Mouse (Mus musculus) midbrain, embryonic 12.5 days (tissue): ENCODE data around the gene Tcstv1. TPM values are rescaled to one million over a fixed set of nuclear protein-coding genes. Genes with fewer than 3 reads are reported as not detected.
"Not testable (repeated sequence)": the region's sequence is repeated elsewhere in the genome, so short reads cannot be mapped to it uniquely, and the experiment has no call there.

Experiments
- ATAC-seq: fragments of 200-750 bp; cut with Nextera tagmentation; 2 replicates; pipeline ENCODE4 v1.8.0; 2017; ENCODE audit warnings: low read depth, moderate TSS enrichment, moderate library complexity; ENCODE audit not compliant: low FRiP score
- H3K27ac ChIP-seq: fragments of 300-500 bp; sonication (generic); replicated peaks from 2 replicates; pipeline ENCODE4 v1.5.1; 2016; ENCODE audit warnings: mild to moderate bottlenecking
- H3K27me3 ChIP-seq: fragments of 300-500 bp; sonication (generic); 2 replicates; pipeline ENCODE4 v1.6.1; 2016; ENCODE audit warnings: mild to moderate bottlenecking
- H3K36me3 ChIP-seq: fragments of 300-500 bp; sonication (generic); 2 replicates; pipeline ENCODE4 v1.6.1; 2016
- H3K4me1 ChIP-seq: fragments of 300-500 bp; sonication (generic); 2 replicates; pipeline ENCODE4 v1.6.1; 2016
- H3K4me2 ChIP-seq: fragments of 300-500 bp; sonication (generic); replicated peaks from 2 replicates; pipeline ENCODE4 v1.6.1; 2016; ENCODE audit warnings: mild to moderate bottlenecking, moderate library complexity
- H3K4me3 ChIP-seq: fragments of 300-500 bp; sonication (generic); 2 replicates; pipeline ENCODE4 v1.5.1; 2016; ENCODE audit warnings: mild to moderate bottlenecking
- H3K9ac ChIP-seq: fragments of 300-500 bp; sonication (generic); replicated peaks from 2 replicates; pipeline ENCODE4 v1.6.1; 2016; ENCODE audit warnings: mild to moderate bottlenecking, moderate library complexity
- H3K9me3 ChIP-seq: fragments of 300-500 bp; sonication (generic); 2 replicates; pipeline ENCODE4 v1.6.1; 2016; ENCODE audit warnings: mild to moderate bottlenecking
- WGBS: fragments of 180-500 bp; shearing (Covaris S2); methylation state at CpG from one replicate; pipeline ENCODE4 v1.1.7; 2016; 5-methylcytosine and 5-hydroxymethylcytosine counted together
- polyA plus RNA-seq: library from polyadenylated mRNA; unstranded; fragments of >200 nt; fragmentation: Nextera tagmentation; extraction: Ambion mirVana; gene quantifications from 2 replicates; pipeline ENCODE4 v1.2.1, GENCODE M21; 2016

The Tcstv1 gene
- polyA plus RNA-seq: not detected in 2 replicates

DNA sequence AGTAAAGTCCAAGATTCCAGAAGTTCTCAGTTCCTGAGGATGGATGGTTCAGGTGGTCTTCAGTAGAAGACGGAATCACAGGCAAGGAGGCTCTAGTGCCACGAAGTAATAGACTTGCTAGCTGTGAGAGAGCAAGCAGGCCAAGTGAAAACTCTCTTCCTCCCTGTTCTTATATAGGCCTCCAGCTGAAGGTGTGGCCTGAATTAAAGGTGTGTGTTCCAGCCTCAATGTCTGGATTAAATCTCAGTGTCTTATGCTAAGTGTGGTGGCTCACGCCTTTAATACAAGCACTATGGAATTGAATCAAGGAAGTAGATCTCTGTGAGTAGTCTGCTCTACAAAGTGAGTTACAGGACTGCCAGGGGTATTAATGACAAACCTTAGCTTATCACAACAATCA, at the start of gene Tcstv1:
Gene Tcstv1, minus strand, starts transcription at position 101 of the 400 bp plus-strand sequence.
- not testable (repeated sequence) for H3K36me3 ChIP-seq, H3K27me3 ChIP-seq, H3K9me3 ChIP-seq, ATAC-seq, H3K27ac ChIP-seq, H3K4me2 ChIP-seq, H3K4me1 ChIP-seq, H3K4me3 ChIP-seq, H3K9ac ChIP-seq
- 73% methylated on average over 3 of the region's 3 CpGs for WGBS

DNA sequence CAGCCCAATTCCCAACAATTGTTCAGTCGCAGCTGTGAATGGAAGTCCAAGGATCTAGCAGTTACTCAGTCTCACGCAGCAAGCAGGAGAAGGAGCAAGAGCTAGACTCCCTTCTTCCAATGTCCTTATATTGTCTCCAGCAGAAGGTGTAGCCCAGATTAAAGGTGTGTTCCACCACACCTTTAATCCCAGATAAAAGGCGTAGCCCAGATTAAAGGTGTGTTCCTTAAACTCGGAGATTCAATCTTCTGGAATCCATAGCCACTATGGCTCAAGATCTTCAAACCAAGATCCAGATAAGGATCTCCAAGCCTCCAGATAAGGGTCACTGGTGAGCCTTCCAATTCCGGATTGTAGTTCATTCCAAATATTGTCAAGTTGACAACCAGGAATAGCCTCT, 34.6 kb upstream of the Tcstv1 start, which contains the start of gene Gm21761:
Gene Gm21761, minus strand, starts transcription at position 101 of the 400 bp plus-strand sequence.
- H3K36me3 ChIP-seq, H3K4me1 ChIP-seq, H3K27ac ChIP-seq, H3K9me3 ChIP-seq, H3K9ac ChIP-seq, H3K4me2 ChIP-seq, H3K27me3 ChIP-seq, H3K4me3 ChIP-seq, ATAC-seq: not testable (repeated sequence)
- WGBS: no CpG with 5 or more reads among the region's 5 CpGs

DNA sequence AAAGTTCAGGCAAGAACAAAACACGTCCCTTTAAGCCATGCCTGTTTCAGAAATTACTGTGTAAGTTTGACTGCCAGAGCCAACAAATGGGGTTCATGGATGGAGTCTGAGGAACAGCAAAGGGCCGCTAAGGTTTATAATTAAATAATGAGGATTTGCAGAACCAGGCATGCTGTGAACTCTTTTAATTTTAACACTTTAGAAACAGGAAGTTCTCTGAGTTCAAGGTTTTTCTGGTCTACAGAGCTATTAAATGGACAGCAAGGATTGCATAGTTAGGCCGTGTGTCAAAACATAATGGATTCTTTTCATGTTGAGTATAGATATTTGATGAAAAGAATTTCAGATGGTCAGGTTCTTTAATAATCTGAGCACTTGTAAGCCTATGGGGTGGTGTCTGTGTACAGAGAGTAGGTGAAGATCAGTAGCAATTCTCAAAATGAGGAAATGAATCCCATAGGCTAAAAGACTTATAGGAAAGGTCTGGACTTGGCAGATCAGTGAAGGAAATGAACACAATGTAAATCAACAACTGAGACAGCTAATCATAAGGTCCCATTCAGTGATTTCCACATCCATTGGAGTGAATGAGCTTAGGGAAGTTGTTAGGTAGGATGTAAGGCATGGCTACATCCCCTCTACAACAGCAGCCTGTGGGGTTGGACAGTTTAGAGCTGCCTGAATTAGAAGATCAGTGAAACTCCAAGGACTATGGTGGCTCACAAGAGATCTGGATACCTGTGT, 30.2 kb upstream of the Tcstv1 start:
- not testable (repeated sequence) for H3K27ac ChIP-seq, H3K9me3 ChIP-seq, H3K4me2 ChIP-seq, H3K4me3 ChIP-seq, H3K4me1 ChIP-seq, H3K36me3 ChIP-seq, H3K27me3 ChIP-seq, H3K9ac ChIP-seq, ATAC-seq
- WGBS: 84% methylated on average over 3 of the region's 3 CpGs

DNA sequence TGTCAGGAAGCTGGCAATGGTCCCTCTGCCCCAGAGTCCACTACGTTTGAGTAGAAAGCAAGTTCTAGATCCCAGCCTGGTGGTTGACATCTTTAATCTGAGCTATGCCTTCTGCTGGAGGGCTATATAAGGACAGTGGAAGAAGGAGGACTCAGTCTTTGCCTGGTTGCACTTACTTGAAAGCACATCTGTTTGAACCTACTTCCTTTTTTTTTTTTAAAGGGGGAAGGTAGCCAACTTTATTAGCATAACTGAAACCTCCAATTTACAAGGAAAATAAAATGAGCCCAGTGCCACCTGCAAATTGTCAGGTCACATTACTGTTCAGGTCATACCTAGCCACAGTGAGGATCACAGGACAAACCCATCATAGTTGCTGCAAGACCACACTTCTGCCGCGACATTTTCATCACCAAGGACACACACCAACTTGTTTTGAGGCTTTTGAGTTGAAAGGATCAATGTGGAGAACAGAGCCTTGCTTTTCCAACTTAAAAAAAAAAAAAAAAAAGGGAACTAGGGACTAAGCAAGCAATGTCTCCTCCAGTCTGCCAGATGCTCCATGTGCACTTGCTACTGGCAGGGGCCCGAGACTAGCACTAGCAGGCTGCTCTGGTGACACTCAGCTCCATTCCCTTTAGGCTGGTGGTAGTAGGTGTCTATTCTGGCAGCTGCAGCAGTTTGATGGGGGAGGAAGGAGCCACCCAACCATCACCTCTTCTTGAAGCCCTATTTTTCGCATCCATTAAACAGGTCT, 22.6 kb upstream of the Tcstv1 start:
- H3K4me3 ChIP-seq, H3K36me3 ChIP-seq, H3K4me2 ChIP-seq, ATAC-seq, H3K9ac ChIP-seq, H3K27ac ChIP-seq, H3K9me3 ChIP-seq, H3K4me1 ChIP-seq, H3K27me3 ChIP-seq: not testable (repeated sequence)
- WGBS: 85% methylated on average over 4 of the region's 5 CpGs

DNA sequence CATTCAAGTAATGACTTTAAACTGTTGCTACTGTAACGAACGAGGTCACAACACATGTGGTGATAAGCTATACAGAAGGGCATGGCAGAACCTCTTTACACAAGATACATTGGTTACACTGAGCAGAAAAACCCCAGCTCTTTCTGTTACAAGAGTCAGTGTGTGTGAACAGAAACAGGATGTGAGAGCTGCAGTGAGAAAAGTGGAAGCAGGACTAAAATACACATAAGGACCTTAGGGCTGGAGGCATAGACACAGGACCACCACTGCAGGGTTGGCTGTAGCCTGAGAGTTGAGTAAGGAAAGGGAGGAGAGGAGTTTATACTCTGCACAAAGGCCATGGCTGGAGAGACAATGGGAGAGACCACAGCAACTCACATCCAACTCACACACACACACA, 21.9 kb upstream of the Tcstv1 start:
- not testable (repeated sequence) for ATAC-seq
- WGBS: 74% methylated on average over 2 of the region's 2 CpGs

DNA sequence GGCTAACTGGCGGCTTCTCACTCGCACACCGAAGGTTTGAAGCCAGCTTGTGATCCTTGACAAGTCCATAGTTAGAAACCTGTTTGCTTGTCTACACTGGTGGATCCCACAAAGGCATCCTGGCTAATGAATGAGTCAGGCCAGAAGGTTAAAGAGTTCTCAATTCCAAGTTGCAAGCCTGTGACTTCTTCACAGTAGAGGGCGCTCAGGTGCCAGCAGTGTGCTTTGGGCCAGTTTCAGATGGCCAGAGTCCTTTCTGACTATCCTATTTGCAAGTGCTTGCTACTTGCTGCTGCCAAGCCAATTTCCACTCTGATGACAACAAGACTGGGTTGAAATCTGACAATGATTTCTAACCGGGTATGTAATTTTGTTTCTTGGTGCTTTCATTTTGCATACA, 4.0 kb upstream of the Tcstv1 start:
- WGBS: 54% methylated on average over 5 of the region's 5 CpGs
- not testable (repeated sequence) for H3K27me3 ChIP-seq

More for the DNA sequence above, 21.9 kb upstream of the Tcstv1 start:
- H3K4me2 ChIP-seq, H3K27me3 ChIP-seq, H3K36me3 ChIP-seq, H3K4me3 ChIP-seq, H3K27ac ChIP-seq, H3K4me1 ChIP-seq, H3K9ac ChIP-seq, H3K9me3 ChIP-seq: not testable (repeated sequence)

DNA sequence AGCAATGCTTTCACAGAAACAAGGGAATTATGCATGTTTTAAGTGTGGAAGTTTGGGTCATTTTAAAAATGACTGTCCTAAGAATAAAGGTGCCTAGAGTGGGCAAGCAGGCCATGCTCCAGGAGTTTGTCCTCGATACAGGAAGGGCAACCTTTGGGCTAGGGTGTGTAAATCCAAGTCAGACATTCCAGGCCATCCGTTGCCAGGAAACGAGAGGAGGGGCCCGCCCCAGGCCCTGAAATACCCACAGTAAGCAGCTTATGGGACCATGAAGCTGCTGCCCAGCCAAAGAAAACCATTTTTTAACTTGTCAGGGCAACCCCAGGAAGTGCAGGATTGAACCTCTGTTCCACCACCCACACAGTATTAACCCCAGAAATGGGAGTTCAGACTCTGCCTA, 7.7 kb downstream of the Tcstv1 start:
- H3K27me3 ChIP-seq, ATAC-seq, H3K27ac ChIP-seq, H3K4me2 ChIP-seq, H3K4me3 ChIP-seq, H3K9ac ChIP-seq, H3K9me3 ChIP-seq, H3K4me1 ChIP-seq, H3K36me3 ChIP-seq: not testable (repeated sequence)
- WGBS: 12% methylated on average over 4 of the region's 4 CpGs

More for the DNA sequence above, 4.0 kb upstream of the Tcstv1 start:
- not testable (repeated sequence) for ATAC-seq, H3K27ac ChIP-seq, H3K36me3 ChIP-seq, H3K9ac ChIP-seq, H3K4me3 ChIP-seq, H3K9me3 ChIP-seq, H3K4me2 ChIP-seq, H3K4me1 ChIP-seq

DNA sequence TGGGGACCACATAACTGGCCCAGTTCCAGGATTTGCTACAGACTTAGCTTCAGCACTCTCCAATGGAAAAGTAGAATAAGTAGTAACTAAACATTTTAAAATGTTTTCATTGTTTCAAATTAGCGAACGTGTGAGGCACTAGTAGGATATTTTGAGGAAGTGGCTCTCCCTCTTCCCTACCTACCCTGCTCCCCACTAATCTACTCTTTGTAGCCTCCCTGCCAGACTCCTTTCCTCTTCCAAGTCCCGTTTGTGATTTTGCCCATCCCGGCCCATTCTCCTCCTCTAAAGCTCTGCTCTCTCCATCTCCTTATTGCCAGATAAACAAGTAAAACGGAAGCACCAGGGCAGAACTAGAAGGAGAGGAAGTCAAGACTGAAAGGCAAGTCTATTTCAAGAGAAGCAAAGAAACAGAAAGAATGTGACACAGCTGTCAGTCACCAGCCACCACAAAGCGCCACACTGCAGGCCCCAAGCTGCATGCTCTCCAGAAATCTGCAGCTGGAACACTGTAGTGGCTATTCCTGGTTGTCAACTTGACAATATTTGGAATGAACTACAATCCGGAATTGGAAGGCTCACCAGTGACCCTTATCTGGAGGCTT, 30.1 kb downstream of the Tcstv1 start:
- H3K9ac ChIP-seq, H3K27ac ChIP-seq, H3K4me3 ChIP-seq, ATAC-seq, H3K4me2 ChIP-seq, H3K27me3 ChIP-seq, H3K9me3 ChIP-seq, H3K36me3 ChIP-seq, H3K4me1 ChIP-seq: not testable (repeated sequence)
- 80% methylated on average over 6 of the region's 7 CpGs for WGBS

DNA sequence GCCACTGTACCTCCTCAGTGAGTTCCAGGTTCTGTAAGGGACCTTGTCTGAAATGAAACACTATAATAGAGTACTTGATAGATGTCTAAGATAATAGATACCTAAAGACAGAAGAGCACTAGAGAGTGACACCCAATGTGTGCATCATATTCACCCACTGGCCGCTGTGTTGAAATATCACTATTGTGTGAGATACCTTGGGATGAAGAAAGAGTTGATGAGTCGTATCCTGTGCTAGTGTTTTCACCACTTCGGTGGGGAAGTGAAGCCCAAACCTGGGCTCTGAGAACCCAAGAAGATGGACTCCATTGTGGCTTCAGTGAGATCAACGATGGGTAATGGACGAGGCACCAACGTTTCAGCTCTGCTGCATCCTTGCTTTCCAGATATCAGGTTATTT, 32.2 kb downstream of the Tcstv1 start:
- no CpG with 5 or more reads among the region's 6 CpGs for WGBS
- not testable (repeated sequence) for H3K36me3 ChIP-seq, H3K4me3 ChIP-seq, H3K9ac ChIP-seq, H3K27ac ChIP-seq, H3K9me3 ChIP-seq, H3K4me2 ChIP-seq, H3K4me1 ChIP-seq, H3K27me3 ChIP-seq, ATAC-seq

Other genes with a start within 250 kb of the Tcstv1 start
- gene Hmgcs1, start 204.4 kb downstream of the Tcstv1 start, polyA plus RNA-seq: 494 and 501 TPM in 2 replicates
- 1.7 and 2.6 TPM in 2 replicates for gene Nim1k, start 138.9 kb downstream of the Tcstv1 start, polyA plus RNA-seq
- gene Zfp131, start 103.9 kb downstream of the Tcstv1 start, polyA plus RNA-seq: 50.9 and 53.7 TPM in 2 replicates
- not detected in 2 replicates for gene AF067063, start 64.6 kb downstream of the Tcstv1 start, polyA plus RNA-seq
- gene D13Ertd608e, start 58.8 kb downstream of the Tcstv1 start, polyA plus RNA-seq: not detected in 2 replicates
- not detected in 2 replicates for gene Gm21761, start 34.5 kb upstream of the Tcstv1 start, polyA plus RNA-seq
- gene B020031M17Rik, start 56.0 kb upstream of the Tcstv1 start, polyA plus RNA-seq: not detected in 2 replicates
- gene Gm36079, start 132.2 kb upstream of the Tcstv1 start, polyA plus RNA-seq: not detected in 2 replicates
- gene Gm21188, start 157.4 kb upstream of the Tcstv1 start, polyA plus RNA-seq: not detected in 2 replicates
- gene Gm20767, start 245.5 kb upstream of the Tcstv1 start, polyA plus RNA-seq: not detected in 2 replicates